18 mouse cellular contexts compared by ENCODE assay signal in genomic region chr2:118084693-118085092, GRCm38 (mm10).
"Had no signal": no experiment of that assay in that cellular context is flagged by ENCODE, and none has a peak within 500 bp of the region (broad histone marks: within the 10 kb centered on the region; RNA-seq: fewer than 3 reads in every experiment).

No protein-coding gene starts in this region.

- DNase-seq: liver, postnatal 0 days; lung, adult 2 months; lung, postnatal 14 days; lung, postnatal 36 days; right cerebral cortex, postnatal 14 days; thymus, adult 2 months; thymus, postnatal 25 days; thymus, postnatal 4 days had no signal

- H3K27me3 ChIP-seq: lung, embryonic 15.5 days; megakaryocyte, embryonic 14.5 days; midbrain, embryonic 13.5 days; midbrain, embryonic 15.5 days; neural tube, embryonic 12.5 days; stomach, embryonic 15.5 days had no signal

- H3K9ac ChIP-seq: liver, postnatal 0 days; lung, embryonic 15.5 days; midbrain, embryonic 13.5 days; midbrain, embryonic 15.5 days; neural tube, embryonic 12.5 days; stomach, embryonic 15.5 days had no signal

- H3K4me2 ChIP-seq: lung, embryonic 15.5 days; midbrain, embryonic 11.5 days; midbrain, embryonic 13.5 days; midbrain, embryonic 15.5 days; neural tube, embryonic 12.5 days; stomach, embryonic 15.5 days had no signal

- H3K27ac ChIP-seq: lung, embryonic 15.5 days; macrophage; midbrain, embryonic 13.5 days; midbrain, embryonic 15.5 days; neural tube, embryonic 12.5 days; stomach, embryonic 15.5 days; stomach, postnatal 0 days had no signal

- ATAC-seq: liver, postnatal 0 days; lung, postnatal 0 days; midbrain, embryonic 13.5 days; midbrain, embryonic 15.5 days had no signal

- H3K4me1 ChIP-seq: lung, embryonic 15.5 days; midbrain, embryonic 13.5 days; midbrain, embryonic 15.5 days; neural tube, embryonic 12.5 days; stomach, embryonic 15.5 days had no signal

- H3K9me3 ChIP-seq: lung, embryonic 15.5 days; megakaryocyte, embryonic 14.5 days; midbrain, embryonic 13.5 days; midbrain, embryonic 15.5 days; neural tube, embryonic 12.5 days; stomach, embryonic 15.5 days had no signal

- H3K4me3 ChIP-seq: lung, embryonic 15.5 days; megakaryocyte, embryonic 14.5 days; midbrain, embryonic 13.5 days; midbrain, embryonic 15.5 days; neural tube, embryonic 12.5 days; stomach, embryonic 15.5 days had no signal

- H3K36me3 ChIP-seq: lung, embryonic 15.5 days; midbrain, embryonic 13.5 days; midbrain, embryonic 15.5 days; neural tube, embryonic 12.5 days; stomach, embryonic 15.5 days had no signal
